Mouse (Mus musculus) lung, embryonic 15.5 days (tissue): ENCODE results near the gene Dnah17. TPM values are rescaled to one million over a fixed set of nuclear protein-coding genes. Genes with fewer than 3 reads are reported as not detected.
A peak's percentile ranks its signal among the peaks of the same experiment; 100 is the strongest.

Source experiments
- ATAC-seq: fragments of 200-750 bp; cut with Nextera tagmentation; 2 replicates; pipeline ENCODE4 v1.8.0; 2017; ENCODE audit warnings: moderate number of reproducible peaks, borderline replicate concordance; ENCODE audit not compliant: low FRiP score, low TSS enrichment; ENCODE audit errors: extremely low read depth
- H3K27ac ChIP-seq: fragments of 300-500 bp; sonication (generic); 2 replicates; pipeline ENCODE4 v1.5.1; 2015; ENCODE audit warnings: moderate library complexity, mild to moderate bottlenecking, inconsistent platforms
- H3K27me3 ChIP-seq: fragments of 300-500 bp; sonication (generic); 2 replicates; pipeline ENCODE4 v1.6.1; 2015; ENCODE audit warnings: inconsistent platforms
- H3K36me3 ChIP-seq: fragments of 300-500 bp; sonication (generic); 2 replicates; pipeline ENCODE4 v1.6.1; 2015; ENCODE audit warnings: inconsistent platforms
- H3K4me1 ChIP-seq: fragments of 300-500 bp; sonication (generic); 2 replicates; pipeline ENCODE4 v1.6.1; 2015; ENCODE audit warnings: inconsistent platforms
- H3K4me2 ChIP-seq: fragments of 300-500 bp; sonication (generic); 2 replicates; pipeline ENCODE4 v1.6.1; 2015; ENCODE audit warnings: inconsistent platforms, mild to moderate bottlenecking, moderate library complexity
- H3K4me3 ChIP-seq: fragments of 300-500 bp; sonication (generic); 2 replicates; pipeline ENCODE4 v1.5.1; 2015; ENCODE audit warnings: mild to moderate bottlenecking, inconsistent platforms
- H3K9ac ChIP-seq: fragments of 300-500 bp; sonication (generic); 2 replicates; pipeline ENCODE4 v1.6.1; 2015; ENCODE audit warnings: inconsistent platforms
- H3K9me3 ChIP-seq: fragments of 300-500 bp; sonication (generic); 2 replicates; pipeline ENCODE4 v1.6.1; 2016; ENCODE audit warnings: inconsistent platforms
- WGBS: fragments of 180-500 bp; shearing (Covaris S2); methylation state at CpG from one replicate; pipeline ENCODE4 v1.1.7; 2015; 5-methylcytosine and 5-hydroxymethylcytosine counted together
- polyA plus RNA-seq: library from polyadenylated mRNA; unstranded; fragments of >200 nt; fragmentation: Nextera tagmentation; extraction: Ambion mirVana; gene quantifications from 2 replicates; pipeline ENCODE4 v1.2.1, GENCODE M21; 2015

Dnah17 gene
- polyA plus RNA-seq, 1 experiment from 2014 or later: 0.19 TPM

- peaks cover 11% of the 10 kb centered on the region; the same call in 1 of the 2 replicates for H3K4me1 ChIP-seq
- H3K27me3 ChIP-seq: no peaks in the 10 kb centered on the region
- H3K4me3 ChIP-seq: no peak overlapping the region
- no peak overlapping the region for H3K27ac ChIP-seq
- H3K36me3 ChIP-seq: peaks cover 8% of the 10 kb centered on the region; the same call in 1 of the 2 replicates
- no peak overlapping the region for H3K4me2 ChIP-seq
- no peak for ATAC-seq
- no peaks in the 10 kb centered on the region for H3K9me3 ChIP-seq
- WGBS: 63% methylated on average over 2 of the region's 2 CpGs
- no peak overlapping the region for H3K9ac ChIP-seq
These were observed 30.3 kb upstream of the Dnah17 start for GRCm38 (mm10) chr11:118160763-118161162.

DNA sequence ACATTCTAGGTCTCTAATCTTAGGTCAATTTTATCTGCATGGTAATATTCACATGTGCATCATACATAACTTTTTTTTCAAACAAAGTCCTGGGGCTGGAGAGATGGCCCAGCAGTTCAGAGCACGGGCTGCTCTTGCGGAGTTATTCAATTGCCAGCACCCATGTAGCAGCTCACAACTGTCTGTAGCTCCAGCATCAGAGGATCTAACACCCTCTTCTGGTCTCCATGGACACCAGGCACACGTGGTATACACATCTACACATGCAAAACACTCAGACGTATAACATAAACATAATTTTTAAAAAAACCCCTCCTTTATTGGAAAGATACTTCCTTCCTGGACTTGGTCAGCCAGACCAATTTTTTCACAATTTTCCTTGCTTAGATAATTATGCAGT lies 28.3 kb upstream of the Dnah17 start:
- ATAC-seq: no peak
- Histone ChIP-seq H3K4me2 (no peak overlapping the region), H3K9me3 (no peaks in the 10 kb centered on the region), H3K27me3 (no peaks in the 10 kb centered on the region), H3K4me3 (no peak overlapping the region), H3K9ac (no peak overlapping the region), H3K36me3 (peaks cover 5% of the 10 kb centered on the region; the same call in 1 of the 2 replicates), H3K4me1 (peaks cover 11% of the 10 kb centered on the region; the same call in 1 of the 2 replicates), H3K27ac (no peak overlapping the region)
- 44% methylated on average over 4 of the region's 4 CpGs for WGBS

DNA sequence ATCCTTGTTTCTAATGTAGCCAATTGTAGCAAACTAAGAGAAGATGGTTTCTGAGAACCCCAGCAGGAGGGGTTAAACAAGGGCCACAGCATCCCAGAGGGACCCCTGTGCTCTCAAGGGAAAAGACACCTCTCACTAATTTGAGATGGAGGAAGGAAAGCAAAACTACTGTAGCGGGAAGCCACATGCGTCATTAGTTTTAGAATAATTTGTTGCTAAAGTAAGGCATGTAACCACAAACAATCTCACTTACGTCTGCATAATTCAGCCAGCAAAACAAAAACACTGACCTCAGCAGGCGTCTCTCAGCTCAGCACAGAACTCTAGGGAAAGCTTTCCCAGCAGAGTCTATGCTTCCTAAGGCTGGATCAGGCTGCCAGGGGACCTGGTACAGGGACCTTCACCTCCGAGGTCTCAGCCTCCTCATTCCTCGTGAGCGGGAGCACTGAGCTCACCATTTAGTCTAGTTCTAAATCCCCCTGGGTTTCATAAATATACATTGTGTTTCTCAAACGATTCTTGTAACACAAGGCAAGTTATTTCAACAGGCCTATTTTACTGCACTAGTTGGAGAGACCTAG lies 26.1 kb upstream of the Dnah17 start:
- Histone ChIP-seq H3K4me2 (no peak overlapping the region), H3K9ac (no peak overlapping the region), H3K27ac (no peak overlapping the region), H3K4me1 (0 out of 2 replicates have a peak, but pooled peaks cover 7% of the 10 kb centered on the region), H3K4me3 (no peak overlapping the region), H3K36me3 (no peaks in the 10 kb centered on the region), H3K27me3 (no peaks in the 10 kb centered on the region), H3K9me3 (no peaks in the 10 kb centered on the region)
- no peak for ATAC-seq
- WGBS: 71% methylated on average over 8 of the region's 8 CpGs

GRCm38 (mm10) chr11:118152964-118153363 lies 22.5 kb upstream of the Dnah17 start:
- Histone ChIP-seq H3K36me3 (no peaks in the 10 kb centered on the region), H3K9ac (no peak overlapping the region), H3K4me3 (no peak overlapping the region), H3K27me3 (no peaks in the 10 kb centered on the region), H3K4me2 (no peak overlapping the region), H3K9me3 (0 out of 2 replicates have a peak, but pooled peaks cover 3% of the 10 kb centered on the region), H3K27ac (no peak overlapping the region), H3K4me1 (peaks cover 11% of the 10 kb centered on the region)
- WGBS: 65% methylated on average over 4 of the region's 4 CpGs
- ATAC-seq: no peak

DNA sequence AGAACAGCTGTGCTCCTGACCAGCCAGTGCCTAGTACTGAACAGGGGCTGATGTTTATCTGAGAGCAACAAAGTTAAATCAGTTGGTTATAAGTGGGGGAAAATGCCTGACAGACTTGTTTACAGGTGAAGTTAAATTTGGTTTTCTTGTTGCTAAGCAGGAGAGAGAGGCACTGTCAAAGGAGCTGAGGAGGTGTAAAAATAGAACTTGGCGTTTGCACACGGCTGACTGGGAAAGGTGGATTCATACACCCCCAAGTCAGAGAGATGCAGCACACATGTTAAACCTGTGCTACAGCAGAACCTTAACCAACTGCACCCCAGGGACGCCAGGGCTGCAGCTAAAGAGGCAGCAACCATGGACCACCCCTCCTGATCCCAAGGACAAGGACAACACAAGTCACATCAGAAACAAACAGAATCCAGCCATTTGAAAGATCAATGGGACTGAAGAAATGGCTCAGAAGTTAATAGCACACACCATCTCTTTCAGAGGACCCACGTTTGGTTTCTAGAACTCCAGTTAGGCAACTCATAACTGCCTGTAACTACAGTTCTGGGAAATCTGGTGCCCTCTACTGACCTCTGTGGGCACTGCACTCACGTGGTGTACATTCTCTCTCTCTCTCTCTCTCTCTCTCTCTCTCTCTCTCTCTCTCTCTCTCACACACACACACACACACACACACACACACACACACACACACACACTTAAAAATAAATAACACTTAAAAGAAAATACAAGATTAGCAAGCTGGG lies 21.2 kb upstream of the Dnah17 start:
- ATAC-seq: no peak
- Histone ChIP-seq H3K36me3 (no peaks in the 10 kb centered on the region), H3K9me3 (0 out of 2 replicates have a peak, but pooled peaks cover 3% of the 10 kb centered on the region), H3K27ac (no peak overlapping the region), H3K4me1 (peaks cover 11% of the 10 kb centered on the region), H3K4me2 (no peak overlapping the region), H3K4me3 (no peak overlapping the region), H3K9ac (no peak overlapping the region), H3K27me3 (no peaks in the 10 kb centered on the region)
- 88% methylated on average over 5 of the region's 5 CpGs for WGBS

- Histone ChIP-seq H3K4me2 (no peak overlapping the region), H3K27ac (no peak overlapping the region), H3K4me3 (no peak overlapping the region), H3K36me3 (no peaks in the 10 kb centered on the region), H3K27me3 (no peaks in the 10 kb centered on the region), H3K9me3 (0 out of 2 replicates have a peak, but pooled peaks cover 3% of the 10 kb centered on the region), H3K4me1 (peaks cover 11% of the 10 kb centered on the region), H3K9ac (no peak overlapping the region)
- ATAC-seq: no peak
- WGBS: 29% methylated on average over 9 of the region's 9 CpGs
These were observed 19.8 kb upstream of the Dnah17 start for GRCm38 (mm10) chr11:118150115-118150701.

DNA sequence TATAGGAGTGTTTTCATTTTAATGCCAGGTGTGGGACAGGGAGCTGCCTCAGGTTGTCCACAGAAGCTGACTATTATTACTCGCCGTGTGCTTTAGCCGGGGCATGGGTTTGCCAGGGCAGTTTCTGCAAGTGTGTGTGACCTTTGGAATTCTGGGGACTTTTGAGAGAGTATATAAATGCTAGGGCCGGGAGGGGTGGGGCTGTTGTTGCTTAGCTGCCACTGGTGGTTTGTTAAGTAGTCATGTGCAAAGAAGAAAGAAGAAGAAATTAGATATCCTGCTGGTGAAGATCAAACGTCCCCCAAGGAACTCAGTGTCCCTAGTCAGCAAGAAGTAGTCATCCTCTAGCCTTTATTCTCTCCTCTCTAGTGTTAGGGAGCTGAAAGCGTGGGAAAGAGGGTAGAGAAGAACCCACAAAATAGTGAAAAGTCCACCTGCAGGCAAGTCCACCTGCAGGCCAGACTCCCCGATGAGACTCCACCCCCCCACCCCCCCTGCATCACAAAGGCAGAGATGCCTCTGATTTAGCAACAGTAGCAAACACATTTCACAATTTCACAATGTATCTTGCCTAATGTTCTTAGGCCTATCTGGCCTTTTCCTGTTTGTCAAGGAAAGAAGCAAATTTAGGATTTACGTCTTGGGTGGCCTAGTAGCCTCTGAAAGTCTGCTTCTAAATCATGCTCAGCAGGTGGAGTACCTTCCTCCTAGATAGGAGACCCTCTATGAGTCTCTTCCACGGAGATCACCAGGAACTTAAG lies 17.6 kb upstream of the Dnah17 start:
- 64% methylated on average over 9 of the region's 9 CpGs for WGBS
- Histone ChIP-seq H3K27me3 (no peaks in the 10 kb centered on the region), H3K9me3 (0 out of 2 replicates have a peak, but pooled peaks cover 3% of the 10 kb centered on the region), H3K36me3 (no peaks in the 10 kb centered on the region), H3K27ac (no peak overlapping the region), H3K4me1 (peaks cover 11% of the 10 kb centered on the region), H3K4me3 (no peak overlapping the region), H3K9ac (no peak overlapping the region), H3K4me2 (no peak overlapping the region)
- no peak for ATAC-seq

GRCm38 (mm10) chr11:118146446-118146845 lies 16.0 kb upstream of the Dnah17 start:
- Histone ChIP-seq H3K4me3 (no peak overlapping the region), H3K9ac (no peak overlapping the region), H3K4me1 (peaks cover 11% of the 10 kb centered on the region), H3K36me3 (no peaks in the 10 kb centered on the region), H3K27me3 (no peaks in the 10 kb centered on the region), H3K4me2 (no peak overlapping the region), H3K9me3 (0 out of 2 replicates have a peak, but pooled peaks cover 3% of the 10 kb centered on the region), H3K27ac (no peak overlapping the region)
- ATAC-seq: no peak
- 89% methylated on average over 10 of the region's 10 CpGs for WGBS

GRCm38 (mm10) chr11:118145771-118146351 lies 15.4 kb upstream of the Dnah17 start:
- Histone ChIP-seq H3K27ac (no peak overlapping the region), H3K4me3 (0 out of 2 replicates have a peak overlapping the region, but pooled peaks have one; percentile 6), H3K4me2 (0 out of 2 replicates have a peak overlapping the region, but pooled peaks have one; percentile 8), H3K9ac (no peak overlapping the region), H3K4me1 (peaks cover 10% of the 10 kb centered on the region), H3K36me3 (no peaks in the 10 kb centered on the region), H3K9me3 (no peaks in the 10 kb centered on the region), H3K27me3 (no peaks in the 10 kb centered on the region)
- WGBS: 53% methylated on average over 16 of the region's 16 CpGs
- ATAC-seq: no peak

- no peaks in the 10 kb centered on the region for H3K36me3 ChIP-seq
- WGBS: 90% methylated on average over 4 of the region's 4 CpGs
- no peak overlapping the region for H3K4me2 ChIP-seq
- no peak overlapping the region for H3K4me3 ChIP-seq
- no peak overlapping the region for H3K9ac ChIP-seq
- no peaks in the 10 kb centered on the region for H3K9me3 ChIP-seq
- H3K27me3 ChIP-seq: no peaks in the 10 kb centered on the region
- no peak overlapping the region for H3K27ac ChIP-seq
- peaks cover 2% of the 10 kb centered on the region for H3K4me1 ChIP-seq
- ATAC-seq: no peak
These were observed 14.7 kb upstream of the Dnah17 start for GRCm38 (mm10) chr11:118145092-118145491.

GRCm38 (mm10) chr11:118143731-118144130 lies 13.3 kb upstream of the Dnah17 start:
- Histone ChIP-seq H3K9ac (no peak overlapping the region), H3K4me1 (no peaks in the 10 kb centered on the region), H3K9me3 (no peaks in the 10 kb centered on the region), H3K4me3 (no peak overlapping the region), H3K27me3 (no peaks in the 10 kb centered on the region), H3K4me2 (no peak overlapping the region), H3K27ac (no peak overlapping the region), H3K36me3 (no peaks in the 10 kb centered on the region)
- no peak for ATAC-seq
- WGBS: 79% methylated on average over 4 of the region's 4 CpGs
